Mouse (Mus musculus) CH12.LX (cell line): ENCODE measurements around the gene Fbxo11. TPM values are rescaled to one million over a fixed set of nuclear protein-coding genes. Genes with fewer than 3 reads are reported as not detected.

ENCODE experiments used
- DNase-seq: peaks from one replicate; pipeline ENCODE4 v3.0.0-alpha.2; 2013; ENCODE audit errors: extremely low read depth
- H3K27ac ChIP-seq: 2 replicates; pipeline ENCODE4 v1.5.1; 2012; ENCODE audit warnings: low read depth, mild to moderate bottlenecking, control low read depth, moderate library complexity; ENCODE audit not compliant: insufficient read depth
- H3K27me3 ChIP-seq: replicated peaks from 2 replicates; pipeline ENCODE3; 2012; ENCODE audit warnings: inconsistent platforms
- H3K36me3 ChIP-seq, 2 experiments: replicated peaks in 1 of 2; 2 replicates each; pipeline versions ENCODE3 to v1.6.1; 2012; ENCODE audit warnings: inconsistent platforms in 1 of 2, low read length in 1 of 2, mild to moderate bottlenecking in 1 of 2, mixed read lengths in 1 of 2, moderate library complexity in 1 of 2; ENCODE audit not compliant: control insufficient read depth in 1 of 2, insufficient read depth in 1 of 2
- H3K4me1 ChIP-seq, 2 experiments: 2 replicates each; pipeline ENCODE4 v1.6.1; 2012; ENCODE audit warnings: inconsistent platforms in 1 of 2, moderate library complexity in 1 of 2; ENCODE audit not compliant: insufficient read depth in 2 of 2, control insufficient read depth in 1 of 2
- H3K4me2 ChIP-seq: 2 replicates; pipeline ENCODE4 v1.6.1; 2012; ENCODE audit warnings: low read depth, mild to moderate bottlenecking, control low read depth; ENCODE audit not compliant: poor library complexity, insufficient read depth, severe bottlenecking
- H3K4me3 ChIP-seq, 3 experiments: fragments of 150-350 bp in 1 of 3; sonication (generic) in 1 of 3; replicated peaks in 1 of 3; 2 replicates each; pipeline versions ENCODE3 to v1.5.1; 2011 to 2012; ENCODE audit warnings: low read depth in 2 of 3, low read length in 2 of 3, mild to moderate bottlenecking in 2 of 3, moderate library complexity in 2 of 3, control low read depth in 1 of 3, improper control_type of control experiment in 1 of 3, inconsistent platforms in 1 of 3, mixed read lengths in 1 of 3; ENCODE audit not compliant: poor library complexity in 1 of 3
- H3K79me2 ChIP-seq: replicated peaks from 2 replicates; pipeline ENCODE4 v1.6.1; 2012; ENCODE audit warnings: mild to moderate bottlenecking, moderate library complexity; ENCODE audit not compliant: control insufficient read depth, poor library complexity, insufficient read depth, severe bottlenecking; ENCODE audit errors: extremely low read depth
- H3K9ac ChIP-seq: 2 replicates; pipeline ENCODE4 v1.6.1; 2012; ENCODE audit warnings: low read depth, mild to moderate bottlenecking, control low read depth, moderate library complexity; ENCODE audit not compliant: insufficient read depth
- H3K9me3 ChIP-seq: replicated peaks from 2 replicates; pipeline ENCODE3; 2012; ENCODE audit warnings: low read length, inconsistent platforms, mixed read lengths
- CTCF ChIP-seq, 2 experiments: IDR thresholded peaks in 1 of 2; conservative IDR thresholded peaks in 1 of 2; 2 replicates each; pipeline ENCODE4 v1.5.1; 2011 to 2012; ENCODE audit warnings: low read depth in 2 of 2, low read length in 2 of 2, improper control_type of control experiment in 1 of 2, inconsistent platforms in 1 of 2, mild to moderate bottlenecking in 1 of 2, moderate library complexity in 1 of 2
- HCFC1 ChIP-seq: IDR thresholded peaks from 2 replicates; pipeline ENCODE4 v1.6.1; 2012; ENCODE audit warnings: low read depth, mild to moderate bottlenecking, inconsistent platforms, low read length, improper control_type of control experiment
- IRF4 ChIP-seq: IDR thresholded peaks from 2 replicates; pipeline ENCODE4 v1.6.1; 2014; ENCODE audit warnings: low read depth, mild to moderate bottlenecking, inconsistent platforms, low read length, improper control_type of control experiment
- MXI1 ChIP-seq: IDR thresholded peaks from 2 replicates; pipeline ENCODE4 v1.6.1; 2011; ENCODE audit warnings: mild to moderate bottlenecking, low read depth, low read length, improper control_type of control experiment
- RAD21 ChIP-seq: IDR thresholded peaks from 2 replicates; pipeline ENCODE4 v1.6.1; 2011; ENCODE audit warnings: low read depth, mild to moderate bottlenecking, low read length, improper control_type of control experiment, moderate library complexity
- SIN3A ChIP-seq: IDR thresholded peaks from 2 replicates; pipeline ENCODE4 v1.6.1; 2012; ENCODE audit warnings: low read length, improper control_type of control experiment, inconsistent platforms
- ZNF384 ChIP-seq: IDR thresholded peaks from 2 replicates; pipeline ENCODE4 v1.6.1; 2012; ENCODE audit warnings: low read depth, low read length, improper control_type of control experiment, inconsistent platforms
- dilution Hi-C: fragments of 300-500 bp; cut with MboI; formaldehyde crosslinking; loops from 2 replicates; pipeline ENCODE4 v1.14.3; 2020; ENCODE audit warnings: low sequenced_read_pairs; ENCODE audit not compliant: extremely low pct_unique_long_range_greater_than_20kb, extremely low pct_ligation_motif_present
- in situ Hi-C: fragments of 300-500 bp; cut with MboI; formaldehyde crosslinking; loops from 3 replicates; pipeline ENCODE4 v1.14.3; 2019; ENCODE audit warnings: low sequenced_read_pairs, low pct_ligation_motif_present, low pct_unique_long_range_greater_than_20kb, mixed read lengths
- polyA plus RNA-seq: library from polyadenylated mRNA; unstranded; fragments of >175 nt; gene quantifications from 2 replicates; pipeline ENCODE4 v1.2.1, GENCODE M21; 2012; ENCODE audit warnings: low read depth; ENCODE audit not compliant: insufficient read length
- total RNA-seq, 2 experiments: library from RNA; depleted of rRNA; stranded (reverse); fragments of 300-350 nt in 1 of 2; fragments of >200 nt in 1 of 2; gene quantifications; 2 replicates each; pipeline ENCODE4 v1.2.3; 2012 to 2014

The Fbxo11 gene
- total and polyA plus RNA-seq, 3 experiments = 37.6 to 61.8 (median 61.0) TPM

DNA sequence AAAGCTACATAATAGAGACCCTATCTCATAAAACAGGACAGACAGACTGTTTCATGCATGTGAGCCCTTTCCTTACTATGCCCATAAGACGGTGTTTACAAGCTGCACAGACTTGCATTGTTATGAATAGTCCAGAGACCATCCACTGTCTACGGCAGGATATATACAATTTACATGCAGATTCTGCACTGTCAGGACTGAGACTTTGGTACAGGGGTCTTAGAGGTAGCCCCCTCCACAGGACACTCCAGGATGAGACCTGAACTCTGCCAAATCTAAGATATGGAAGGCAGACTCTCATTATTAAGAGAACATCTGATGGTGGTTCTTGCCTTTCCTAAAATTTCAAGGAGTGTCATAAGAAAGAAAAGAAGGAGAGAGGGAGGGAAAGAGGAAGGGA, 6.8 kb downstream of the Fbxo11 start:
- Histone ChIP-seq H3K27ac (no peak overlapping the region), H3K27me3 (no peaks in the 10 kb centered on the region), H3K4me2 (peak overlapping the region; percentile 88), H3K4me3 (peak overlapping the region in 1 of 3 experiments; percentile 16), H3K4me1 (peaks cover 4 to 44% of the 10 kb centered on the region in 2 experiments), H3K9me3 (peaks cover 5% of the 10 kb centered on the region), H3K36me3 (peaks cover 7 to 34% of the 10 kb centered on the region in 2 experiments), H3K9ac (peak overlapping the region; percentile 32; the same call in 1 of the 2 replicates), H3K79me2 (peaks cover 90% of the 10 kb centered on the region)
- dilution Hi-C loops (no loop called here), in situ Hi-C loops (no loop called here)
- no peak for TF ChIP-seq MXI1
- no peak for DNase-seq

DNA sequence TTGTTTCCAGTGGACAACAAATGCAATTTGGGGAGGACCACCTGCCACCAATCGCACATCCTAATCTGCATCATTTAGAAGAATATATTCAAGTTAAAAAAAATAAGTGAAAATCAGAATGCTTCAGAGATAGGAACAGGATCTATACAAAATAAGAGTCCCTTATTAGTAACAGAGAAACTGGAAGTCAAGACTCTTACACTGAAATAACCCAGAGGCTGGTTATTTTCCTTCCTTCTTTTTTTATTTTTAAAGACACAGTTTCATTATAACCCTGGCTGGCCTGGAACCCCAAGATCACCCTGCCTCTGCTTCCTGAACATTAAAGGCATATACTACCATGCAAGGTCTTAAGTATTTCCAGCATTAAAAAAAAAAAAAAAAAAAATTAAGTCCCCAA, 7.2 kb downstream of the Fbxo11 start:
- H3K9me3 ChIP-seq = peaks cover 5% of the 10 kb centered on the region
- no peak for DNase-seq
- no peaks in the 10 kb centered on the region for H3K27me3 ChIP-seq
- H3K4me2 ChIP-seq = peak overlapping the region; percentile 88
- peaks cover 9 to 38% of the 10 kb centered on the region in 2 experiments for H3K36me3 ChIP-seq
- in situ Hi-C loops (no loop called here), dilution Hi-C loops (no loop called here)
- no peak for TF ChIP-seq CTCF (conservative IDR thresholded peaks at IDR 0.05 in 1 of 2, IDR thresholded peaks at IDR 0.05 in 1 of 2; ENCODE audit: low read depth in 2 of 2, low read length in 2 of 2)
- TF ChIP-seq HCFC1 = peak; percentile 36
- no peak for TF ChIP-seq IRF4
- TF ChIP-seq ZNF384 = peak; percentile 97
- peak; percentile 79; the same call in 1 of the 2 replicates for TF ChIP-seq SIN3A
- H3K4me3 ChIP-seq = no peak overlapping the region
- H3K79me2 ChIP-seq = peaks cover 89% of the 10 kb centered on the region
- peaks cover 6 to 45% of the 10 kb centered on the region in 2 experiments for H3K4me1 ChIP-seq
- H3K27ac ChIP-seq = 0 out of 2 replicates have a peak overlapping the region, but pooled peaks have one; percentile 36
- no peak overlapping the region for H3K9ac ChIP-seq

DNA sequence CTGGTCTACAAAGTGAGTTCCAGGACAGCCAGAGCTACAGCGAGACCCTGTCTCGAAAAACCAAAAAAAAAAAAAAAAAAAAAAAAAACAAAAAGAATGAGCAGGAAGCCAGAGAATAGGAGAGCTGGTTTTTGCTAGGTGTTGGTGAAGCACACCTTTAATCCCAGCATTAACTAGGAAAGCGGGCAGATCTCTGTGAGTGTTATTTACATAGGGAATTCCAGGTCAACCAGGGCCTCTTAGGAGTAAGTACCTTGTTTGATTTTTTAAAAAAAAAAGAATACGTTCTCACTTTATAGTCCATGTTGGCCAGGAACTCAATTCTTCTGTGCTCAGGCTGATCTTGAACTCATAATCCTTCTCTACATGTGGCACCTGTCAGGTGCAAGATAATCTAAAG, 13.4 kb downstream of the Fbxo11 start:
- peaks cover 94% of the 10 kb centered on the region for H3K79me2 ChIP-seq
- peaks cover 10 to 51% of the 10 kb centered on the region in 2 experiments for H3K4me1 ChIP-seq
- no peak overlapping the region for H3K4me2 ChIP-seq
- dilution Hi-C loops = no loop called here
- H3K9ac ChIP-seq = no peak overlapping the region
- H3K36me3 ChIP-seq = peaks cover 9 to 54% of the 10 kb centered on the region in 2 experiments
- in situ Hi-C loops = no loop called here
- TF ChIP-seq ZNF384 (peak; percentile 25; the same call in 1 of the 2 replicates), RAD21 (no peak)
- no peaks in the 10 kb centered on the region for H3K9me3 ChIP-seq
- H3K4me3 ChIP-seq = no peak overlapping the region
- no peaks in the 10 kb centered on the region for H3K27me3 ChIP-seq
- no peak for DNase-seq
- H3K27ac ChIP-seq = no peak overlapping the region
